Mouse (Mus musculus): ENCODE measurements at regions not wholly inside any gene's neighbourhood (a gene's known extent, or its start where the extent isn't known, plus 50 kb on each side); places are given as distances from the start of the nearest gene placed in this dataset.

- TF ChIP-seq EP300 (IDR thresholded peaks at IDR 0.05; ENCODE audit: low read depth) = no peak
- no peak for TF ChIP-seq CTCF (IDR thresholded peaks at IDR 0.05; ENCODE audit: low read depth)
- H3K27ac ChIP-seq (ENCODE audit: low read depth) = no peak overlapping the region
- WGBS = 65% methylated on average over 5 of the region's 5 CpGs
- no peak for ATAC-seq (ENCODE audit: insufficient read depth, low read depth)
- no peaks in the 10 kb centered on the region for H3K27me3 ChIP-seq (ENCODE audit: control insufficient read depth, insufficient read depth, low read length)
- DNase-seq (ENCODE audit: low spot score) = no peak
- H3K4me2 ChIP-seq (ENCODE audit: low read depth, low read length) = no peak overlapping the region
- no peak overlapping the region for H3K9ac ChIP-seq (replicated peaks; ENCODE audit: low read depth, low read length)
- no peak overlapping the region for H3K4me3 ChIP-seq (ENCODE audit: low read depth, low read length)
- H3K4me1 ChIP-seq (ENCODE audit: control insufficient read depth, insufficient read depth) = no peaks in the 10 kb centered on the region
- no peaks in the 10 kb centered on the region for H3K9me3 ChIP-seq (replicated peaks; ENCODE audit: control insufficient read depth, low read length)
- no peaks in the 10 kb centered on the region for H3K36me3 ChIP-seq (replicated peaks; ENCODE audit: control insufficient read depth, insufficient read depth, low read length)
Observed at GRCm38 (mm10) chr14:15801477-15802099, 362.8 kb upstream of the Lrrc3b start.

- TF ChIP-seq CTCF (IDR thresholded peaks at IDR 0.05; ENCODE audit: low read depth) (no peak), EP300 (IDR thresholded peaks at IDR 0.05; ENCODE audit: low read depth) (no peak)
- H3K4me1 ChIP-seq (ENCODE audit: control insufficient read depth, insufficient read depth) = no peaks in the 10 kb centered on the region
- no peak overlapping the region for H3K27ac ChIP-seq (ENCODE audit: low read depth)
- H3K4me3 ChIP-seq (ENCODE audit: low read depth, low read length) = no peak overlapping the region
- no peaks in the 10 kb centered on the region for H3K9me3 ChIP-seq (replicated peaks; ENCODE audit: control insufficient read depth, low read length)
- no peaks in the 10 kb centered on the region for H3K36me3 ChIP-seq (replicated peaks; ENCODE audit: control insufficient read depth, insufficient read depth, low read length)
- no peak overlapping the region for H3K9ac ChIP-seq (replicated peaks; ENCODE audit: low read depth, low read length)
- WGBS = 54% methylated on average over 2 of the region's 2 CpGs
- H3K27me3 ChIP-seq (ENCODE audit: control insufficient read depth, insufficient read depth, low read length) = no peaks in the 10 kb centered on the region
- H3K4me2 ChIP-seq (ENCODE audit: low read depth, low read length) = no peak overlapping the region
- DNase-seq (ENCODE audit: low spot score) (no peak), ATAC-seq (ENCODE audit: insufficient read depth, low read depth) (no peak)
Observed at GRCm38 (mm10) chr14:15809083-15809482, 370.3 kb upstream of the Lrrc3b start.

DNA sequence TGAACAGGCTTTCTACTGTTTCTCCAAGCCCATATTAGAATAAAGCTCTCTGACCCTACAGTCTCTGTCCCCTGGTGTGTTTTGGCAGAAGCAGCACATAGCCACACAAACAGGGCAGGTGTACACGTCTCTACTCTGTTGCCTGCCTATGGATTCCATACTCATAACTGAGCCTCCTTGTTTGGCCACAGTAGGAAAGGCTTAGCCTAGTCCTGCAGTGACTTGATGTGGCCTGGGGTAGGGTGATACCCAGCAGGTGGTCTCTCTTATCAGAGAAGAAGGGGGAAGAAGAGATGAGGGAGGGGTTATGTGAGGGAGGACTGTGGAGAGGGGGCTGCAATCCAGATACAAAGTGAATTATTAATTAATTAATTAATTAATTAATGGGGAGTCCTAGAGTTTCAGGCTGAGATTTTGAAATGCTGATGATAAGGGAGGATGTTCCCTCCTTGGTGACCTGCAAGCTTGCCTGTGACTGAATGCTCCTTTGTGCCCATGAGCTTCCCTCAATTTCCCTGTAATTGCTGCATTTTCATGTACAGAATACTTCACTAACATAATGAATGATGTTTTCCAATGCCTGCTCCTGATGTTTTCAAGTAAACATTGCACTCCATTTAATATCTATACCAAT lies 402.7 kb upstream of the Lrrc3b start:
- Histone ChIP-seq H3K4me2 (ENCODE audit: low read depth, low read length) (no peak overlapping the region), H3K4me3 (ENCODE audit: low read depth, low read length) (no peak overlapping the region), H3K36me3 (replicated peaks; ENCODE audit: control insufficient read depth, insufficient read depth, low read length) (no peaks in the 10 kb centered on the region), H3K4me1 (ENCODE audit: control insufficient read depth, insufficient read depth) (no peaks in the 10 kb centered on the region), H3K9me3 (replicated peaks; ENCODE audit: control insufficient read depth, low read length) (no peaks in the 10 kb centered on the region), H3K27ac (ENCODE audit: low read depth) (no peak overlapping the region), H3K27me3 (ENCODE audit: control insufficient read depth, insufficient read depth, low read length) (no peaks in the 10 kb centered on the region), H3K9ac (replicated peaks; ENCODE audit: low read depth, low read length) (no peak overlapping the region)
- 72% methylated on average over 1 of the region's 1 CpGs for WGBS
- no peak for TF ChIP-seq EP300 (IDR thresholded peaks at IDR 0.05; ENCODE audit: low read depth)
- no peak for TF ChIP-seq CTCF (IDR thresholded peaks at IDR 0.05; ENCODE audit: low read depth)
- no peak for DNase-seq (ENCODE audit: low spot score)
- no peak for ATAC-seq (ENCODE audit: insufficient read depth, low read depth)

- DNase-seq (ENCODE audit: low spot score) (no peak), ATAC-seq (ENCODE audit: insufficient read depth, low read depth) (no peak)
- Histone ChIP-seq H3K4me2 (ENCODE audit: low read depth, low read length) (no peak overlapping the region), H3K36me3 (replicated peaks; ENCODE audit: control insufficient read depth, insufficient read depth, low read length) (no peaks in the 10 kb centered on the region), H3K9me3 (replicated peaks; ENCODE audit: control insufficient read depth, low read length) (no peaks in the 10 kb centered on the region), H3K4me1 (ENCODE audit: control insufficient read depth, insufficient read depth) (no peaks in the 10 kb centered on the region), H3K27ac (ENCODE audit: low read depth) (no peak overlapping the region), H3K27me3 (ENCODE audit: control insufficient read depth, insufficient read depth, low read length) (no peaks in the 10 kb centered on the region), H3K9ac (replicated peaks; ENCODE audit: low read depth, low read length) (no peak overlapping the region), H3K4me3 (ENCODE audit: low read depth, low read length) (no peak overlapping the region)
- TF ChIP-seq CTCF (IDR thresholded peaks at IDR 0.05; ENCODE audit: low read depth) = no peak
- no peak for TF ChIP-seq EP300 (IDR thresholded peaks at IDR 0.05; ENCODE audit: low read depth)
- WGBS = 41% methylated on average over 1 of the region's 1 CpGs
Observed at GRCm38 (mm10) chr14:15842024-15842599, 403.3 kb upstream of the Lrrc3b start.

DNA sequence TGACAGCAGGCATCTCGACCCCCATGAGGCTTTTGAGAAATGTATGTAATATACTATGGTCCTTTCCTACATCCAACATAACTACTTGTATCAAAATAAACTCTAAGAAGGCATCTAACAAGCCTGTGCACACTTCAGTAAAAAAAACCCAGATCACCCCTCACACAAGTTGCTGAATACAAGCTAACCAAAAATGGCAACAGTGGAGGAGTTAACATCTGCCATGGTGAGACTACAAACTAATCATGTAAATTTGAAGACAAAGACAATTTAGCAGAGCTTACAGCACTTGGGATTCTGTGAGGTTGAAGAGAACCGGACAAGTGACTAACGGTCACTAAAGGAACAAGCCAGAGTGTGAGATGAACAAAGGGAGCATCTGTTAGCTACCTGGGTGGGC lies 380.6 kb upstream of the Ngly1 start:
- no peaks in the 10 kb centered on the region for H3K9me3 ChIP-seq (replicated peaks; ENCODE audit: control insufficient read depth, low read length)
- DNase-seq (ENCODE audit: low spot score) (no peak), ATAC-seq (ENCODE audit: insufficient read depth, low read depth) (no peak)
- H3K4me1 ChIP-seq (ENCODE audit: control insufficient read depth, insufficient read depth) = no peaks in the 10 kb centered on the region
- no peak for TF ChIP-seq EP300 (IDR thresholded peaks at IDR 0.05; ENCODE audit: low read depth)
- no peak for TF ChIP-seq CTCF (IDR thresholded peaks at IDR 0.05; ENCODE audit: low read depth)
- H3K9ac ChIP-seq (replicated peaks; ENCODE audit: low read depth, low read length) = no peak overlapping the region
- H3K4me2 ChIP-seq (ENCODE audit: low read depth, low read length) = no peak overlapping the region
- WGBS = 65% methylated on average over 3 of the region's 3 CpGs
- H3K27me3 ChIP-seq (ENCODE audit: control insufficient read depth, insufficient read depth, low read length) = no peaks in the 10 kb centered on the region
- H3K36me3 ChIP-seq (replicated peaks; ENCODE audit: control insufficient read depth, insufficient read depth, low read length) = no peaks in the 10 kb centered on the region
- H3K4me3 ChIP-seq (ENCODE audit: low read depth, low read length) = no peak overlapping the region
- no peak overlapping the region for H3K27ac ChIP-seq (ENCODE audit: low read depth)
